Mouse (Mus musculus) layer of hippocampus, postnatal 14 days (tissue): Measurements from ENCODE around the gene Ube2v1. TPM values are rescaled to one million over a fixed set of nuclear protein-coding genes. Genes with fewer than 3 reads are reported as not detected.
"Not testable (repeated sequence)": the region's sequence is repeated elsewhere in the genome, so short reads cannot be mapped to it uniquely, and the experiment has no call there.

ENCODE experiments used
- DNase-seq, 2 experiments: peaks; one replicate each; pipeline ENCODE4 v3.0.0; 2021 to 2022; ENCODE audit warnings: low spot score in 2 of 2, mixed read lengths in 1 of 2
- total RNA-seq, 2 experiments: library from RNA; stranded (reverse); gene quantifications; 2 replicates each; pipeline ENCODE4 v1.2.3; 2021

Gene Ube2v1
- total RNA-seq, 2 experiments from 2014 or later, result 242 to 247 TPM

DNA sequence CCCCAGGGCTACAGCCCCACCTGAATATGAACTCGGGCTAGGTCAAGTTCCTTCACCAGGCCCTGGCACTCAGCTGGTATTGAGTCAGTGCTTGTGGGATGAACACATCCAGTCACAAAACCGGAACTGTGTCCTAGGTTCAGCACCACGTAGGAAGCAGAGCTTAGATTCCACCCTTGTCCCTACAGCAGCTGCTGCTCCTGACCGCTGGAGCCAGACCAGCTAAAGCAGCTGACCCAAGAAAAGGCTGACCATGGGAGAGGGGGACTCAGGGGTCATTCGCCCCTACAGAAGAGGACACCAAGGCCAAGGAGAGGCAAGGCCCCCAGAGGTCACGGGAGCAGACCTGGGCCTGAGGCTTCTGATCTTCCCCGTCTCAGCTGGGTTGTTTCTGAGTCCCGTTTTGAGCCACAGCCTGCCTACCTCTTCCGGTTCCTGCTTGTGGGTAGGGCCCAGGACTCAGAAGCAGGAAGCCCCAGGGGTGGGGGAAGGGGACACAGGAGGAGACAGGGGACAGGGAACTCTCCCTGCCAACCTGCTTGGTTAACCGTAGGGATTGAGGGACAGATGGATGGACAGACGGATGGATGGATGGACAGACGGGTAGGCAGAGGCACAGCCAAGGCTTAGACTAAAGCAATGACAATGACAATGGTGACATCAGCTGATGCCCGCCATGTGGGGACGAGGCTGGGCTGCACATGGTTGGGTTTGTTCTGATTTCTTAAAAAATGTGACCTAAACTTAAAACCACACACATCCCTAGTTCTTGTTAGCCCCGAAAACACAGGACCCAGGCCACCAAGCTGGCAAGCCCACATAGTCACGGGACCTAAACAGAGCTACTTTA, 25.0 kb upstream of the Ube2v1 start:
- no peak for DNase-seq

GRCm38 (mm10) chr2:167654911-167655600, 23.2 kb upstream of the Ube2v1 start:
- no peak for DNase-seq

GRCm38 (mm10) chr2:167652694-167653093, 20.8 kb upstream of the Ube2v1 start:
- no peak for DNase-seq

GRCm38 (mm10) chr2:167651622-167652021, 19.7 kb upstream of the Ube2v1 start:
- no peak for DNase-seq

DNA sequence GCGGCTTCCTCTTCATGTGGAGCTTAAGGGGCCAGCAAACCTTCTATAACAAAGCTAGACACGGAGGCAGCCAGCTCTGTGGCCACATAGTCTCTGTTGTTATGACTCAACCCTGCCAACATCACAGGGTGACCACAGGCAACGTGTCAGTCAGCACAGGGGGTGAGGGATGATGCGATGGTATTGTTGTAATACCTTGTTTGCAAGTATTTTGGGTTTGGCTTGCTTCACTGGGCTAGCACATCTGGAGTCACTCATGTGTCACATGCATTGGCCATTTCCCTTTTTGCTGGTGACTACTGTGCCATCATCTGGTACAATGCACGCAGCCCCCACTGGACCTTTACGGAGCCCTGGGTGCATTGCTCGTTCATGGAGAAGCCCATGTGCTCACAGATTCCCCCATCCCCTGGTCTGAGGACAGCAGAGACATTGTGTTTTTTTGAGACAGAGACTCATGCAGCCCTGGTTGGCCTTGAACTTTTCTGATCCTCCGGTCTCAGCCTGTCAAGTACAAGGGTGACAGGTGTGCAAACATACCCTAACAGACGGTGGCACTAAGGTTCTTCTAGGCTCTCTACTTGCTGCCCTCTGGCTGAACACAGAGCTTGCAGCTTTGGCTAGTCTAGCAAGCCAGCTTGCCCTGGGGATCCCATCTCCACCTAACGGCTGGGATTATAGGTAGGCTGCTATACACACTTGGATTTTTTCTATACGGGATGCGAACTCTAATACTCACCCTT, 17.6 kb upstream of the Ube2v1 start:
- DNase-seq, result no peak

- no peak for DNase-seq
Observed at GRCm38 (mm10) chr2:167646411-167646810, 14.5 kb upstream of the Ube2v1 start.

DNA sequence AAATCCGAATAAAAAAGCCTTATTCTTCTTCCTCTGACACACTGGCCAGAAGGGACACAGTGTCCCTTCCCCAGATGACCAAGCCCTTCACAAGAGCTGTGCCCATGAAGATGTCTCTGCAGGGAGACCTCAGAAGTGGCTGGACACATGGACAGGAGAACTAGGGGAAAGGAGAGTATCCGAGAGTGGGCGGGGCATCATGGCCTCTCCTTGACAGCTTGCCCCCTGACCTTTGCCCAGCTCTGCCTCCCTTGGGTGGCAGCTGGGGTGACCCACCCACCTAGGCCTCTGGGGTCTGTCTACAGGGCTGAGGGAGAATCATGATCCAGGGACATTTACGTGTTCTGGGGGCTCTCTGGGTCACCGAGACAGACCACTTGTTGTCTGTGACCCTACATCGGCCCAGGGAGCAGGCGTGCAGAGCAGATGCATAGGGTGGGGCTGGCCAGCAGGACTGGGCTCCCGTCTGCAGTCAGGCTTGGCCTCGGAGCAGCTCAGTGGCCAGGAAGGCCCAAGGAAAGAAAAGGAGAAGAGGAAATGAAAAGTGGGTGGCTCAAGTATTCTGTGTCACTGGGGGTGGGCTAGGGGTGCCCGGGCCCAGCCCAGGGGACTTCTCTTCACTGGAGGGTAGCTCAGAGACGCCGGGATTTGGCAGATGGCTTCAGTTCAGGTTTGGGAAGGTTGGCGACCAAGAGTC, 11.6 kb upstream of the Ube2v1 start:
- DNase-seq, result not testable (repeated sequence)

- no peak for DNase-seq
Observed at GRCm38 (mm10) chr2:167642164-167642563, 10.3 kb upstream of the Ube2v1 start.

- no peak for DNase-seq
Observed at GRCm38 (mm10) chr2:167641337-167641736, 9.4 kb upstream of the Ube2v1 start.

DNA sequence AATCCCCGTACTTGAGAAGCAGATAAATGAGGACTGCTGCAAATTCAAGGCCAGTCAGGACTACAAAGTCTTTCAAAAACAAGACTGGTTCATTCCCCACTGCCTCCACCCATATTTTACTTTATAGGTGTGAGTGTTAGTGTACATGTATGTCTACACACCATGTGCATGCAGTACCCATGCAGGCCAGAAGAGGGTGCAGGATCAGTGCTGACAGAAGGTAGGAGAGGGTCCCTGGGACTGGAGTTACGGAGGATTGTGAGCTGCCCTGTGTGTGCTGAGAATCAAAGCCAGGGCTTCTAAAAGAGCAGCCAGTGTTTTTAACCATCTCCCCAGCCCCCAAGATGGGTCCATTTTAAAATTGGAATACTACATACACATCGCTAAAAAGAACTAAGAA, 8.4 kb upstream of the Ube2v1 start:
- DNase-seq, result no peak

DNA sequence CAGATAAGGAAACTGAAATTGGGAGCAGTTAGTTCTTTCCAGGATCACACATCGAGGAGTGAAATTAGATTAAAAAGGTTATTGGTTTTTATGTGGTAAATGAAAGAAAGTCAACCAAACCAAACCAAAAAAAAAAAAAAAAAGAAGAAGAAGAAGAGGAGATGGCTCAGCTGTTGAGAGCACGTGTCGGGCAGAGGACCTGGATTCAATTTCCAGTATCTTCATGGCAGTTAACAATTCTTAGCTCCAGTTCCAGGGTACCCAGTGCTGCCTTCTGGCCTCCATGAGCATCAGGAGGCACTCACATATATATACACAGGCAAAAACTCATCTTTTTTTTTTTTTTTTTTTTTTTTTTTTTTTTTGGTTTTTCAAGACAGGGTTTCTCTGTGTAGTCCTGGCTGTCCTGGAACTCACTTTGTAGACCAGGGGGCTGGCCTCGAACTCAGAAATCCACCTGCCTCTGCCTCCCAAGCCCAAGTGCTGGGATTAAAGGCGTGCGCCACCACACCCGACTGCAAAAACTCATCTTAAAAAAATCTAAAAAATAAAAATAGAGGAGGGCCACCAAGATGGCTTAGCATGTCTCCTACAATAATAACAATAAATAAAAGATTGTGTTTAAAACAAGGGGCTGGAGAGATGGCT, 3.1 kb upstream of the Ube2v1 start:
- no peak for DNase-seq

- DNase-seq, result peak; percentile 89 to 98
Observed at GRCm38 (mm10) chr2:167634338-167634770, 2.5 kb upstream of the Ube2v1 start.

- no peak for DNase-seq
Observed at GRCm38 (mm10) chr2:167633537-167633872, 1.6 kb upstream of the Ube2v1 start.

DNA sequence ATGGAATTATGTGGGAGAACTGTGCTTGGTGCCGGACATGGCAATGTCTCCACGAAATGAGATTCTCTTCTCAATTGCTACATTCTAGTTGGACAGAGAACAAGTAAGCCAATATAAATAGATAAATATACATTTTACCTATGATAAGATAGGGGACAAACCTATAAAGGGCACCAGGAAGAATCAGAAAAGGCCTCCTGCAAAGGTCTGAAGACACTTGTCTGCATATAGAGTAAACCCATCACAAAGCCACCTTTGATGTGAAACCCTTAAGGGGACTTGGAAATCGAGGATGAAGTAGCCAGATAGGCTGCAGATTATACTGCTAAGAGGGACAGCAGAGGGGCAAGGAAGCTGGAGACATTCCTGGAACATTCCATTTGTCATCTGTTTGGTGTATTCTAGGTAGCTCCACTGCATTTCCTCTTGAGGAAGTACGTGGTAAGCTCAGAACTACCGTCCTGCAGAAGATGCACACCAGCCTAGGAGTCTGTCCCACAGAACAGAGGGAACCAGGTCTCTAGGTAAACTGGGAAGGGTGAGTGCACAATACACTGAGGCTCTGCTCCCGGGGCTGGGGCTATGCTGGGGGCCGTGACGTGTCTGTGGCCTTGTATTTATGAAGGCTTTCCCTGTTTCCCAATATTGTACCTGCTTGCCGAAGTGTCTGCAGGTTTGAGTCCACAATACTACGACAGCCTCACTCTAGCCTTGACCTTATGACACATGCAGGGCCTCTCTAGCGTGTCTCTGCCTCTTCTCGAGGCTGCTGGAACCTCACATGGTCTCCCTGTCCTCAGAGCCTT, 1.0 kb upstream of the Ube2v1 start:
- DNase-seq, result no peak

- DNase-seq, result peak in 1 of 2 experiments; percentile 57
Observed at GRCm38 (mm10) chr2:167631181-167631590, 709 bp downstream of the Ube2v1 start.

GRCm38 (mm10) chr2:167630421-167630820, 1.5 kb downstream of the Ube2v1 start:
- no peak for DNase-seq

GRCm38 (mm10) chr2:167629665-167630209, 2.2 kb downstream of the Ube2v1 start:
- no peak for DNase-seq

DNA sequence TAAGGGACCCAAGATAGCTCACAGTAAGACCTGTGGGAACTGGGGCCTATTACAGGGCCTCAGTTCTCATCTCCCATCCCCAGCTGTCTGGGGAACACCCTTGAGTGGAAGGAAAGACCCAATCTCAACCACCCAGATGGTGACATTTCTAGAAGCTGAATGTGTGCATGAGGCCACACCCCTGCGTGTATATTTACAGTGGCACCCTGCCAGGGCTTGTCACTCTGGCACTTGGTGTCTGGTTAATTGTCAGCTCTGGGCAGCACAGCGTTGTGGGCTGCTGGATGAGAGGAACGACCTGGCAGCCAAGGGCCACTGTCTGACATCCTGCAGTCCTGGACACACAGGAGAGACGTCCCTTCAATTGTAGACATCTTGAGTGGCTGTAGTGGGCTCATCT, 3.0 kb downstream of the Ube2v1 start:
- DNase-seq, result no peak

DNA sequence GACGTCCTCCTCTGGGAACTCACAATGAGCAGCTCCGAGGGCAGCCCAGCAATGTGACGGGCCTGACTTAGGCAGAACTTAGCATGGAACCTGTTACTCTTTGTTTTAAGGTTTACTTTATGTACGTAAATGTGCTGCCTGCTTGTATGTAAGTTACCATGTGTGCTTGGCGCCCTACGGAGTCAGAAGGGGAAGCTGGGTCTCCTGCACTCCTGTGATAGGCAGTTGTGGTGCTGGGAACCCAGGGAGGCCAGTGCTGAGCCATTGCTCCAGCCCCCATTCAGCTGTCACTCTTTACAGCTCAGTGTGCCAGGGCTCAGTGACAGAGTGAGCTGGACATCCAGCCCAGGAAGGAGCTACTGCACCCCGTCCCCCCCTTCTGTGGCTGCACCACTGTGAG, 4.9 kb downstream of the Ube2v1 start:
- DNase-seq, result no peak

GRCm38 (mm10) chr2:167625670-167626069, 6.2 kb downstream of the Ube2v1 start:
- no peak for DNase-seq
